Mouse (Mus musculus) erythroblast, embryonic 14.5 days (primary cell): ENCODE measurements around the gene Tmem240.

Source experiments
- GATA1 ChIP-seq: IDR thresholded peaks from 2 replicates; pipeline ENCODE4 v1.6.1; 2012; ENCODE audit warnings: low read length, inconsistent platforms, mixed read lengths
- TAL1 ChIP-seq: IDR thresholded peaks from 3 replicates; pipeline ENCODE4 v1.6.1; 2012; ENCODE audit warnings: low read length, inconsistent platforms, mixed read lengths

DNA sequence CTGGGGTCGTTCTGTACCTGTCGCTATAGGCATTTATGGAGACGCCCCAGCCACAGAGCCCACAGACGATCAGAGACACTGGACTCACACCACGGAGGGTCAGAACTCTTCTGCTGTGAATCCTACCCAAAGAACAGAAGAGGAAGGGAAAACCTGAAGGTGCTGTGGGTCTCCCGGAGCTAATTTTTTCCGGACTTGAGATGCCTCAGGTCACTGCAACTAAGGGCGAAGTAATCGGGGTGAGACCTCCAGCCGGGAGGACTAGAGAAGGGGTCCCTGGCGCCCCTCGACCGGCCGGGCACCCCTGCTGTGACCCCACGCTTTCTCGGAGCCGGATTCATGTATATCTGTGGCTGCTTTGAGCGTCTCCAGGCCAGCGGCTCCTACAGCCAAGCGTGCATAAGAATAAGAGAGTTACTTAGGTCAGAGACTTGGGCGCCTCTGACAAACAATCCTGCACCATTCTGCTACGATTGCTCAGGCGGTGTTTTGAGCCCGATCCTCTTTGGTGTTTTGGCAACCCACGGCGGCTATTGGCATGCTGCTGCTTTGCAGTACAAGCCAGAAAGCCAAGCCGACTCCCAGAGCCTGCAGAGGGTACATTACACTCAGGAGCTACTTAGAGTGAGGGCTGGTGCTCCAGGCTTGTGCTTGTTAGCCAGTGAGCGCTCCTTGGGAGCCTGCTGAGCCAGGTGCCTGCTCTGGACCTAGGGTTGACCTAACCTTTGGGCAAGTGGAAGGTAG, 26.9 kb downstream of the Tmem240 start:
- no peak for TF ChIP-seq GATA1
- no peak for TF ChIP-seq TAL1
